Mouse (Mus musculus) embryonic facial prominence, embryonic 14.5 days (tissue): ENCODE measurements at regions not wholly inside any gene's neighbourhood (a gene's known extent, or its start where the extent isn't known, plus 50 kb on each side); places are given as distances from the start of the nearest gene placed in this dataset.

Experiments used
- ATAC-seq: fragments of 200-750 bp; cut with Nextera tagmentation; 2 replicates; pipeline ENCODE4 v1.8.0; 2017; ENCODE audit warnings: low read depth, moderate number of reproducible peaks, moderate TSS enrichment
- DNase-seq: peaks from one replicate; pipeline ENCODE4 v3.0.0-alpha.2; 2015; ENCODE audit warnings: low spot score
- H3K27ac ChIP-seq: fragments of 300-500 bp; sonication (generic); replicated peaks from 2 replicates; pipeline ENCODE4 v1.5.1; 2014; ENCODE audit warnings: low read depth, mild to moderate bottlenecking, low read length, moderate library complexity
- H3K27me3 ChIP-seq: fragments of 300-500 bp; sonication (generic); replicated peaks from 2 replicates; pipeline ENCODE4 v1.6.1; 2014; ENCODE audit warnings: low read length; ENCODE audit not compliant: control insufficient read depth, insufficient read depth
- H3K36me3 ChIP-seq: fragments of 300-500 bp; sonication (generic); 2 replicates; pipeline ENCODE4 v1.6.1; 2014; ENCODE audit warnings: low read length, mixed read lengths; ENCODE audit not compliant: control insufficient read depth, insufficient read depth
- H3K4me1 ChIP-seq: fragments of 300-500 bp; sonication (generic); 2 replicates; pipeline ENCODE4 v1.6.1; 2014; ENCODE audit warnings: antibody characterized with exemption, low read length; ENCODE audit not compliant: control insufficient read depth, insufficient read depth
- H3K4me2 ChIP-seq: fragments of 300-500 bp; sonication (generic); 2 replicates; pipeline ENCODE4 v1.6.1; 2014; ENCODE audit warnings: low read depth, mild to moderate bottlenecking, low read length, moderate library complexity, mixed read lengths
- H3K4me3 ChIP-seq: fragments of 300-500 bp; sonication (generic); 2 replicates; pipeline ENCODE4 v1.5.1; 2014; ENCODE audit warnings: low read depth, mild to moderate bottlenecking, low read length
- H3K9ac ChIP-seq: fragments of 300-500 bp; sonication (generic); 2 replicates; pipeline ENCODE4 v1.6.1; 2014; ENCODE audit warnings: low read depth, mild to moderate bottlenecking, low read length, moderate library complexity, mixed read lengths
- H3K9me3 ChIP-seq: fragments of 300-500 bp; sonication (generic); 2 replicates; pipeline ENCODE4 v1.6.1; 2016; ENCODE audit warnings: low read length; ENCODE audit not compliant: control insufficient read depth
- WGBS: fragments of 180-500 bp; shearing (Covaris S2); extraction: QIAGEN DNeasy Blood & Tissue Kit; methylation state at CpG from one replicate; pipeline ENCODE4 v1.1.7; 2014; 5-methylcytosine and 5-hydroxymethylcytosine counted together

GRCm38 (mm10) chr5:118477131-118478119 is 83.1 kb upstream of the Med13l start:
- Histone ChIP-seq H3K27ac (peak overlapping the region; percentile 57; the same call in 1 of the 2 replicates), H3K27me3 (no peaks in the 10 kb centered on the region), H3K4me2 (peak overlapping the region; percentile 64), H3K4me1 (peaks cover 23% of the 10 kb centered on the region), H3K36me3 (no peaks in the 10 kb centered on the region), H3K9me3 (no peaks in the 10 kb centered on the region), H3K4me3 (peak overlapping the region; percentile 33), H3K9ac (peak overlapping the region; percentile 51; the same call in 1 of the 2 replicates)
- 47% methylated on average over 19 of the region's 19 CpGs for WGBS
- DNase-seq = no peak
- ATAC-seq = peak; percentile 6; the same call in 1 of the 2 replicates

- H3K36me3 ChIP-seq = no peaks in the 10 kb centered on the region
- H3K4me3 ChIP-seq = peak overlapping the region; percentile 33
- ATAC-seq (peak; percentile 92), DNase-seq (peak; percentile 95)
- peak overlapping the region; percentile 64 for H3K4me2 ChIP-seq
- H3K27ac ChIP-seq = peak overlapping the region; percentile 57
- peaks cover 21% of the 10 kb centered on the region for H3K4me1 ChIP-seq
- peak overlapping the region; percentile 51 for H3K9ac ChIP-seq
- 6% methylated on average over 15 of the region's 15 CpGs for WGBS
- no peaks in the 10 kb centered on the region for H3K27me3 ChIP-seq
- H3K9me3 ChIP-seq = no peaks in the 10 kb centered on the region
These were observed 82.2 kb upstream of the Med13l start for GRCm38 (mm10) chr5:118478120-118478768.

GRCm38 (mm10) chr5:118480000-118480399 is 80.5 kb upstream of the Med13l start:
- Histone ChIP-seq H3K4me1 (peaks cover 25% of the 10 kb centered on the region), H3K27me3 (no peaks in the 10 kb centered on the region), H3K27ac (no peak overlapping the region), H3K4me2 (no peak overlapping the region), H3K36me3 (no peaks in the 10 kb centered on the region), H3K9me3 (no peaks in the 10 kb centered on the region), H3K9ac (no peak overlapping the region), H3K4me3 (no peak overlapping the region)
- DNase-seq (no peak), ATAC-seq (no peak)
- 68% methylated on average over 5 of the region's 5 CpGs for WGBS

- H3K4me1 ChIP-seq = peaks cover 25% of the 10 kb centered on the region
- no peak overlapping the region for H3K4me2 ChIP-seq
- DNase-seq = no peak
- ATAC-seq = no peak
- no peaks in the 10 kb centered on the region for H3K27me3 ChIP-seq
- H3K9me3 ChIP-seq = no peaks in the 10 kb centered on the region
- WGBS = 67% methylated on average over 9 of the region's 10 CpGs
- H3K9ac ChIP-seq = no peak overlapping the region
- H3K27ac ChIP-seq = no peak overlapping the region
- no peaks in the 10 kb centered on the region for H3K36me3 ChIP-seq
- H3K4me3 ChIP-seq = no peak overlapping the region
These were observed 79.3 kb upstream of the Med13l start for GRCm38 (mm10) chr5:118480965-118481793.

GRCm38 (mm10) chr5:118481794-118482049 is 78.8 kb upstream of the Med13l start:
- H3K9ac ChIP-seq = no peak overlapping the region
- no peak overlapping the region for H3K4me3 ChIP-seq
- H3K36me3 ChIP-seq = no peaks in the 10 kb centered on the region
- ATAC-seq (no peak), DNase-seq (no peak)
- H3K9me3 ChIP-seq = no peaks in the 10 kb centered on the region
- H3K4me1 ChIP-seq = peaks cover 22% of the 10 kb centered on the region
- H3K4me2 ChIP-seq = no peak overlapping the region
- H3K27me3 ChIP-seq = no peaks in the 10 kb centered on the region
- H3K27ac ChIP-seq = no peak overlapping the region

GRCm38 (mm10) chr5:118482598-118482997 is 77.9 kb upstream of the Med13l start:
- H3K27ac ChIP-seq = no peak overlapping the region
- H3K4me3 ChIP-seq = no peak overlapping the region
- WGBS = 46% methylated on average over 7 of the region's 7 CpGs
- no peaks in the 10 kb centered on the region for H3K9me3 ChIP-seq
- no peaks in the 10 kb centered on the region for H3K36me3 ChIP-seq
- ATAC-seq (no peak), DNase-seq (no peak)
- no peak overlapping the region for H3K9ac ChIP-seq
- H3K27me3 ChIP-seq = no peaks in the 10 kb centered on the region
- no peak overlapping the region for H3K4me2 ChIP-seq
- peaks cover 19% of the 10 kb centered on the region for H3K4me1 ChIP-seq

- peaks cover 15% of the 10 kb centered on the region for H3K4me1 ChIP-seq
- no peaks in the 10 kb centered on the region for H3K27me3 ChIP-seq
- no peaks in the 10 kb centered on the region for H3K9me3 ChIP-seq
- peak; percentile 33 for DNase-seq
- H3K4me2 ChIP-seq = no peak overlapping the region
- no peaks in the 10 kb centered on the region for H3K36me3 ChIP-seq
- ATAC-seq = no peak
- H3K27ac ChIP-seq = no peak overlapping the region
- no peak overlapping the region for H3K4me3 ChIP-seq
- 6% methylated on average over 7 of the region's 7 CpGs for WGBS
- H3K9ac ChIP-seq = no peak overlapping the region
These were observed 77.5 kb upstream of the Med13l start for GRCm38 (mm10) chr5:118483001-118483400.

GRCm38 (mm10) chr5:118483532-118483931 is 76.9 kb upstream of the Med13l start:
- ATAC-seq (no peak), DNase-seq (no peak)
- H3K36me3 ChIP-seq = no peaks in the 10 kb centered on the region
- H3K4me2 ChIP-seq = no peak overlapping the region
- H3K9me3 ChIP-seq = no peaks in the 10 kb centered on the region
- peaks cover 11% of the 10 kb centered on the region; the same call in 1 of the 2 replicates for H3K4me1 ChIP-seq
- H3K27me3 ChIP-seq = no peaks in the 10 kb centered on the region
- H3K27ac ChIP-seq = no peak overlapping the region
- H3K4me3 ChIP-seq = no peak overlapping the region
- whole genome bisulfite sequencing = 18% methylated on average over 8 of the region's 8 CpGs
- no peak overlapping the region for H3K9ac ChIP-seq
